Mouse (Mus musculus) brain, embryonic 18.5 days (tissue): Measurements from ENCODE around the gene Neurog3.
A peak's percentile ranks its signal among the peaks of the same experiment; 100 is the strongest.

ENCODE experiments used
- DNase-seq: peaks from one replicate; pipeline ENCODE4 v3.0.0-alpha.2; 2012; ENCODE audit warnings: low read depth, low spot score

Gene Neurog3

GRCm38 (mm10) chr10:62132691-62133281 lies at the start of gene Neurog3:
Gene Neurog3, plus strand, starts transcription at chr10:62133090.
- DNase-seq, result no peak

- DNase-seq, result no peak
These were observed 46.8 kb upstream of the Neurog3 start for GRCm38 (mm10) chr10:62086044-62086443.

- no peak for DNase-seq
These were observed 46.1 kb upstream of the Neurog3 start for GRCm38 (mm10) chr10:62086826-62087225.

- DNase-seq, result no peak
These were observed 44.5 kb upstream of the Neurog3 start for GRCm38 (mm10) chr10:62088411-62088810.

GRCm38 (mm10) chr10:62089071-62089470 lies 43.8 kb upstream of the Neurog3 start:
- no peak for DNase-seq

- no peak for DNase-seq
These were observed 43.4 kb upstream of the Neurog3 start for GRCm38 (mm10) chr10:62089486-62089885.

- no peak for DNase-seq
These were observed 39.0 kb upstream of the Neurog3 start for GRCm38 (mm10) chr10:62093903-62094302.

- no peak for DNase-seq
These were observed 38.5 kb upstream of the Neurog3 start for GRCm38 (mm10) chr10:62094401-62094800.

- no peak for DNase-seq
These were observed 33.0 kb upstream of the Neurog3 start for GRCm38 (mm10) chr10:62099749-62100403.

- DNase-seq, result peak; percentile 92
These were observed 31.1 kb upstream of the Neurog3 start for GRCm38 (mm10) chr10:62101504-62102439.

- DNase-seq, result peak; percentile 60
These were observed 27.9 kb upstream of the Neurog3 start for GRCm38 (mm10) chr10:62104835-62105576.

- DNase-seq, result no peak
These were observed 25.8 kb upstream of the Neurog3 start for GRCm38 (mm10) chr10:62107048-62107447.

- DNase-seq, result peak; percentile 52
These were observed 22.2 kb upstream of the Neurog3 start for GRCm38 (mm10) chr10:62110504-62111206.

GRCm38 (mm10) chr10:62111207-62111576 lies 21.7 kb upstream of the Neurog3 start:
- no peak for DNase-seq

GRCm38 (mm10) chr10:62113865-62114647 lies 18.8 kb upstream of the Neurog3 start:
- no peak for DNase-seq

GRCm38 (mm10) chr10:62127137-62127536 lies 5.8 kb upstream of the Neurog3 start:
- DNase-seq, result no peak

- DNase-seq, result no peak
These were observed 5.1 kb upstream of the Neurog3 start for GRCm38 (mm10) chr10:62127711-62128231.

GRCm38 (mm10) chr10:62128316-62128951 lies 4.5 kb upstream of the Neurog3 start:
- DNase-seq, result no peak

GRCm38 (mm10) chr10:62135696-62136470 lies 3.0 kb downstream of the Neurog3 start:
- no peak for DNase-seq
